Mouse (Mus musculus) layer of hippocampus, postnatal 36 days (tissue): Measurements from ENCODE around the gene Ttc7b. TPM values are rescaled to one million over a fixed set of nuclear protein-coding genes. Genes with fewer than 3 reads are reported as not detected.

Experiments
- DNase-seq, 2 experiments: peaks; one replicate each; pipeline ENCODE4 v3.0.0; 2022
- total RNA-seq, 2 experiments: library from RNA; stranded (reverse); gene quantifications; 2 replicates each; pipeline ENCODE4 v1.2.3; 2021

Gene Ttc7b
- total RNA-seq, 2 experiments from 2014 or later, result 160 to 183 TPM

- DNase-seq, result no peak
Measured at GRCm38 (mm10) chr12:100408143-100408542, 112.5 kb downstream of the Ttc7b start.

- no peak for DNase-seq
Measured at GRCm38 (mm10) chr12:100407371-100407770, 113.3 kb downstream of the Ttc7b start.

GRCm38 (mm10) chr12:100406094-100406493, 114.5 kb downstream of the Ttc7b start:
- DNase-seq, result no peak

- no peak for DNase-seq
Measured at GRCm38 (mm10) chr12:100405512-100406030, 115.1 kb downstream of the Ttc7b start.

DNA sequence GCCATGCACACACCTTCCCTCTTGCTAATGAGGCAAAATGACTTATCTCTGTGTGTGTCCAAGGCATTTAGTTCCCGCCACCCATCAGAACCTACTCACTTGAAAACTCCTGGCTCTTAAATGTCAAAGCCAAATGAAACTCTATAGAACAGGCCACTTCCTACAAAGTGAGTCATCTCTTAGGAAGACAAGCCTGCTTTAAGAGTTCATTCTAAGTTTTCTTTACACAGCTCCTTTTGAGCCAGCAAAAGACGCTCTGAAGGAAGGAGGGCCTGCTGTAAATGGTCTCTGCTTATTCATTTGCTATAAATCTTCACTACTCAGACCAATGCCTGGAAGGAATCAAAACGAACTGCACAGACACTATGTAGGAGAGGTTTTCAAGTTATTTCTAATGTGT, 116.2 kb downstream of the Ttc7b start:
- DNase-seq, result no peak

DNA sequence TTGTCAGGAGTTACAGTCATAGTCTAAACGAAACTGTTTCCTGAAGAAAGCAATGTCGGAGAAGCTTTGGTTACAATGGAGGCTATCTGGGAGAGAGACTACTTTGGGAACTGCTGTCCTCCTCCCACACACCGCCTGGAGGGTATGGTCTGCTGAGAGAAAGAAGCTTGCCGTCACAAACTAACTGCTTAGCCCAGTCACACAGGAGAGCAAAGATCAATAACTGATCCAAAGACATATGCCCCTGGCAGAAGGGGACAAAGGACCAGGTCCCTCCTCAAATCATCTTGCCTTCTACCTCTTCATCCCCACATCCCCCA, 117.7 kb downstream of the Ttc7b start:
- no peak for DNase-seq

- DNase-seq, result no peak
Measured at GRCm38 (mm10) chr12:100402296-100403004, 118.2 kb downstream of the Ttc7b start.

DNA sequence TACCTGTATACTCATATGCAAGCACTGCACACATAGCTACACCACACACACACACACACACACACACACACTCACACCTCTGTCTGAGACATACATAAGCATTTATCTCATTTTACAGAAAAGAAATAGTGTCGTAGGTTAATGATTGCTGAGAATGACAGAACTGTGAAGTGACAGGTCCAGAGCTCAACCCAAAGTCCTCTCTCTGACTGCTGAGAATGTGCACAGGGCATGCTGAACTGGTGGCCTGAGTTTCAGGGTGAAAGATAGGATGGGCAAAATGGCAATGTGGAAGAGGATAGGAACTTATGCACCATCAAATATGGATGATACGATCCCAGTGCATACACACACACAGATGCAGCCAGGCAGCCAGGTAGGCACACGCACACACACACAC, 120.5 kb downstream of the Ttc7b start:
- DNase-seq, result no peak

- no peak for DNase-seq
Measured at GRCm38 (mm10) chr12:100399126-100399727, 121.4 kb downstream of the Ttc7b start.

DNA sequence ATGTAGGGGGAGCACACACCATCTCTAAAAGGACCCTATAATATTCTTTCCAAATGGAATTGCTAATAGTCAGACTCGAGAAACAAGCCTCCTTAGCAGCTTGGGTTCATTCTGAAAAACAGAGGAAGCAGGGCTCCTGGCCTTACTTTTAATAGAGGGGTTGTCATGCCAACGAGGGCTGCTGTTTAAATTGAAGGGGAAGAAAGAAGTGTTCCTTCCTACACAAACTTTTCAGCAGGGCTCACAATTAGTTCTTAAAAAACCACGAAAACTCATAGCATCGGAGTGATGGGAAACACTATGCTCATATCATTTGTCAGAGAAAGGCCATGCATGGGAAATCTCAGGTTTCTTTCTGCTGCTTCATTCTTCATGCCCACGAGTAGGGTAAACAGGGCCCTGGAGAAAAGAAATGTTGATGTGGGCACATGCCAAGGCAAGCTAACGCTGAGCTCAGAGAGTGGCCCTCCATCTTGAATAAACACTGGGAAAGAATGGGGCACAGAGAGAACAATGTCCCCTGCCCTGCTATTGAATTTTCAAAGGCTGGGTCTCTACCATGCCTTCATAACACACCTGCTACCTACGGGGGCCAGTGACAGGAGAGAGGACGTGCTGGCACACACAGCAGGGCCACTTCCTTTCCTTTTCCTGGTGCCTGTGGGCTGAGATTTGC, 122.2 kb downstream of the Ttc7b start:
- no peak for DNase-seq

- DNase-seq, result no peak
Measured at GRCm38 (mm10) chr12:100397432-100398146, 123.0 kb downstream of the Ttc7b start.

DNA sequence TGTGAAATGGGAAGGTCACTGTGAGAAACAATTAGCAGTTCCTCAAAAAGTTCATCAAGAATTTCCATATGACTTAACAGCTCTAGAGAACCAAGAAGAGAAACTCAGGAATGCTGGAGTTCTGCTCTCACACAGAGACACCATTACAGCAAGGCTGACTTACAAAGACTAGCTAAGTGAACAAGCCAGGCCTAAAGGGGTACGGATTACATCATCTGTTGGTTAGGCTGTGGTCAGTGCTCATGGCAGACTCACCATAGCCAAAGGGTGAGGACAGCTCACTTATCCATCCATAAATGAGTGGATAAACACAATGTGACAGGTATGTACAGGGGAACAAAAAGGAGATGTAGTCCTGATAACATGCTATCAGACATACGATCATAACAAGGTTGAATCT, 123.8 kb downstream of the Ttc7b start:
- no peak for DNase-seq

- no peak for DNase-seq
Measured at GRCm38 (mm10) chr12:100393532-100393931, 127.1 kb downstream of the Ttc7b start.

GRCm38 (mm10) chr12:100393109-100393508, 127.5 kb downstream of the Ttc7b start:
- DNase-seq, result no peak

DNA sequence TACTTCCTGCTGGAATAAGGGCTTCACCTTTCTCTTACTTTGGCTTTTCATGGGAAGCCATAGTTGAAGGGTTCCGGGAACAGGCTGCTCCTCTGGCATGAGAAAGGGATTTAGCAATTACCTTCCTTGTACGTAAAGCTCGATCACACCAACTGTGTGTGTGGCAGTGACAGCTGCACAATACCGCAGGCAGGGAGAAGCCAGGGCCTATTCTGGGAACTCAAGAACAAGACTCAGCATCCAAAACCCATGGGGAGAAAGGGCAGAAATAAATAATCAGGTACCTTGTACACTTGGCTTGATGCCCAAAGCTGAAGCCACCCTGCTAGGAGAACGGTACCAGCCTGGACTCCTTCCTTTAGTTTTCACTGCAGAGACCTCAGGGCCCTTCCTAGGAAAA, 128.2 kb downstream of the Ttc7b start:
- DNase-seq, result no peak

DNA sequence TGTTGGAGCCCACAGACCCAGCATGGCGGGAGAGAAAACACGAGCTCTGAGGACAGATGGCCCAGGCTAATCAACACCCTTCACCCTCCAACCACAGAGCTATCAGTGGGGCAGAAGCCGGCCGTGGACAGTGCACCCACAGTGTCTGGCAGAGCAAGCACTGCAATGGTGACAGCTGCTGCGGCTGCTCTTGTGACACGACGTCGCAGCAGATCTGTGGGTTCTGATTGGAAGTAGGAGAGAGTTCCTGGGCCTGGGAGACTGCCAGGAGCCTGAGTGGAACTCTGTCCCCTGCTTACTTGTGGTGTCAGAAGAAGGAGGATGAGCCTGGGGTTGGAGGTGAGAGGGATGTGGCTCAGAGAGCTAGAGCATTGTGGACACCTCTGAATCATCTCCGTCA, 128.7 kb downstream of the Ttc7b start:
- no peak for DNase-seq

GRCm38 (mm10) chr12:100389878-100390710, 130.5 kb downstream of the Ttc7b start:
- no peak for DNase-seq

DNA sequence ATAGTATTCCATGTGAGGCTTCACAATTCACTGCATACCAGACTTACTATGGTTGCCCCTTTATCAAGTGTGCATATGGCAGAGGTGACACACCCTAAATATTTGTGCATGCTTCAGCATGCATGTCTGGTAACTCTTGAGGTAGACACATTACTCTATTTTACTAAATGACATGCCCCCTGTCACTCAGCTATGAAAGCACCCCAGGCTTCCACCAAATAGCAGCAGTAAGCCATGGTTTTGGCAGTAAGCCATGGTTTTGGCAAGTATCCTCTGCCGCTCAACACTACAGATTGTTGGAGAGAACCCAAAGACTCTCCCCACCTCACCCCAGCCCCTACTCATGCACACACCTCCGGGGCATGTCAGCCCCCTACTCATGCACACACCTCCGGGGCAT, 134.4 kb downstream of the Ttc7b start:
- DNase-seq, result no peak

DNA sequence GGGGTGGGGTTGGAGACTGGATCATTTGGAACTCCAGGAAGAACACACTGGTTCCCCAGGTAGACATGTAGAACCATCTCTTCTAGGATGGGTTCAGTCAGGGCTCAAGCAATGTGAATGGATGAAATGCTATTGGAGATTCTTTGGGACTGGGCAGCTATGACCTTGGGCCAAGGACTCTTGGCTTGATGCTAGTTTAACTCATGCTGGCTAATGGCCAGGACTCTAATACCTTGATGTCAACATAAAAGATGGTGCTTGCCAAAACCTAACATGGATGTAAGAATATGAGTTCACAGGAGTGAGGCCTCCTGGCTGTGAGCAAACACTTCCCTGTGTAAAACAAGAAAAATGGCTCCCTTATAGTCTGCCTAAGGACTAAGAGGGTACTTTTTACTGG, 138.1 kb downstream of the Ttc7b start:
- DNase-seq, result no peak

- DNase-seq, result no peak
Measured at GRCm38 (mm10) chr12:100381941-100382340, 138.7 kb downstream of the Ttc7b start.

- no peak for DNase-seq
Measured at GRCm38 (mm10) chr12:100380697-100381291, 139.8 kb downstream of the Ttc7b start.

GRCm38 (mm10) chr12:100379833-100380232, 140.8 kb downstream of the Ttc7b start:
- no peak for DNase-seq
